Mouse (Mus musculus) lung, adult 2 months (tissue): Measurements from ENCODE around the gene Mrpl55. TPM values are rescaled to one million over a fixed set of nuclear protein-coding genes. Genes with fewer than 3 reads are reported as not detected.

Experiments
- DNase-seq: peaks from one replicate; pipeline ENCODE4 v3.0.0; 2022
- H3K4me1 ChIP-seq: fragments of 200-500 bp; 2 replicates; pipeline ENCODE4 v1.6.1; 2011; ENCODE audit warnings: low read length; ENCODE audit not compliant: control insufficient read depth, insufficient read depth
- H3K4me3 ChIP-seq: fragments of 200-500 bp; replicated peaks from 2 replicates; pipeline ENCODE3; 2011; ENCODE audit warnings: low read depth, mild to moderate bottlenecking, control low read depth, low read length; ENCODE audit errors: extremely low read depth
- CTCF ChIP-seq: fragments of 200-500 bp; IDR thresholded peaks from 2 replicates; pipeline ENCODE4 v1.5.1; 2011; ENCODE audit warnings: mild to moderate bottlenecking, low read length, control low read depth; ENCODE audit not compliant: insufficient read depth
- POLR2A ChIP-seq: fragments of 200-500 bp; IDR thresholded peaks from 2 replicates; pipeline ENCODE4 v1.6.1; 2011; ENCODE audit warnings: low read depth, mild to moderate bottlenecking, control low read depth, low read length, borderline replicate concordance; ENCODE audit errors: extremely low read depth
- WGBS: fragments of 180-500 bp; shearing (Covaris S2); methylation state at CpG from one replicate; pipeline ENCODE4 v1.1.7; 2018; 5-methylcytosine and 5-hydroxymethylcytosine counted together
- polyA plus RNA-seq: library from polyadenylated mRNA; depleted of rRNA; stranded (reverse); fragments of >200 nt; gene quantifications from 2 replicates; pipeline ENCODE4 v1.2.3, GENCODE M21; 2012; rRNA removed

Gene Mrpl55
- 26.0 and 27.0 TPM in 2 replicates for polyA plus RNA-seq

DNA sequence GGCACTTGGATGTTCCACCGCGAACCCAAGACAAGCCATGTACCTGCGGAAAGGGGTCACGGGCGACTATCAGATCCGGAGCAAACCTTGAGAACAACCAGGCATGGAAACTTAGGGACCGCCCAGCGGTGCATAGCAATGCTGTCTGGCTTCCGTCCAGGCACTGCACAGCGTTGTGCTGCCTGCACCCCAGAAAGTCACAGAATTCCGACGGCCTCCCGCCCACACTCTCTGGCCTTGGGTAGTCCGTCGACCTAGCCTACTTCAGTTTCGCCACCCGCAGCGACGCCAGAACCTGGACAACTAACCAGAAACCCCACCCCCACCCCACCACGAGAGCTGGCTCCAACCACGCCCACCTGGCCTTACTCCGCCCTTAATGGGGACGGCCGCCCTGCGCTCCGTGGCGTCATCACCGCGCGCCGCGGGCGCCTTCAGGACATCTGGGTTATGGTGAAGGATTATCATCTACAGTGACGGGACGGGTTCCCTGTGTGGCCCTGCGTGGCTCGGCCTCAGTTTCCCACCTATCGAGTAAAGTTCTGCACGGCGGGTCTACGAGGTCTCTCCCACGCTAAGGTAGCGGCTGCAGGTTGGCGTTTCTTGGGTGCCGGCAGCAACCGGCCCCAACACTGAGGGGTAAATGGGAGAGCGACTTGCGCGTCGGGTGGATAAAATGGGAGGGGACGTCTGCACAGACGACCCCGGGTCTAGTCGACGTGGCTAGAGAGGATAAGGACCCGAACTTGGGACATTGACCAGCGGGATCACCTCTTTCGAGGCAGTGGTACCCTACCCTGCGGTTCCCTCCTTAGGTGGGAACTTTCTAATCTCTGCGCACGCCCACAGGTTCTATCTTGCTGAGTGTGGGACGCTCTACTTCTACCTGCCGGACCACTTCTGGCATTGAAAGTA, at the start of gene Mrpl55:
Gene Mrpl55 (plus strand): TSS at position 406 of the 915 bp plus-strand sequence.
- peak within 1 kb of the TSS; percentile 90 for H3K4me3 ChIP-seq
- DNase-seq, result peak; percentile 94
- WGBS, result under 1% methylated on average over 63 of the region's 63 CpGs
- no peak for TF ChIP-seq CTCF
- TF ChIP-seq POLR2A, result peak; percentile 80; the same call in 1 of the 2 replicates
- H3K4me1 ChIP-seq, result peaks cover 4% of the 10 kb centered on the region

DNA sequence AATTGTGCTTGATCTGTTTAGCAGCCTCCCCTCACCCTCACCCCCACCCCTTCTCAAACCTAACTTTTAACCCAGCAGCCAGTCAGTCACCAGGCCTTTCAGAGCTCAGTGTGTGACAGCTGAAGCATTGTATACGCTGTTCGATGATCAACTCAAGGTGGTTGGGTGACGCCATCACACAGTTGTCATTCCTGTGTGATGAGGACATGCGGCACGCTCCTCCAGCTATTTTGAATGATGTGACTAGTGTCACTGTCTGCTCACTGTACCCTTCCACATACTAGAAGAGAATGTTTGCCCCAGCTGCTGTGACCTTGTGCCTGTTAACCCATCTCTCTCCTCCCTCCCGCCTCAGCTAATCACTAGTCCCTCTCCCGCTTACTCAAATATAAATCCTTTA, 48.1 kb upstream of the Mrpl55 start:
- Histone ChIP-seq H3K4me3 (no peak overlapping the region), H3K4me1 (no peaks in the 10 kb centered on the region)
- 71% methylated on average over 7 of the region's 7 CpGs for WGBS
- DNase-seq, result no peak
- TF ChIP-seq POLR2A (no peak), CTCF (no peak)

DNA sequence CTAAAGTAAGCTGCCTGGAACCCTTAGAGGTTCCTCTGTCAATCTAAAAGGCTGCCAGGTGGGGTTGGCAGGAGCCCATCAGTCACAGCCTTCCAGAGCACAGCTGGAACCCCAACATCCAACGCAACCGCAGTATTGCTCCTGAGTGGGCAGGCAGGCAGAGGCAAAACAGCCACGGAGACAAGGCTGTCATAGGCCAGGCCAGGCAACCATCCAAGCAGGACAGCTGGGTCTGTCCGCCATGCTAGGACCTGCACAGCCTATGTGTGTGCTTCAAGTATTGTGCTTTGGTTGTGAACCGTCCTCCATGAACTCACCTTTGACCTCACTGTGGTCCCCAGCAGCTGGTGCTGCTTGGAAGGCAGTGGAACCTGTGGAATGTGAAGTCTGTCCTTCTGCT, 46.4 kb upstream of the Mrpl55 start:
- DNase-seq, result no peak
- H3K4me3 ChIP-seq, result no peak overlapping the region
- 84% methylated on average over 5 of the region's 5 CpGs for WGBS
- H3K4me1 ChIP-seq, result no peaks in the 10 kb centered on the region
- TF ChIP-seq CTCF (no peak), POLR2A (no peak)

DNA sequence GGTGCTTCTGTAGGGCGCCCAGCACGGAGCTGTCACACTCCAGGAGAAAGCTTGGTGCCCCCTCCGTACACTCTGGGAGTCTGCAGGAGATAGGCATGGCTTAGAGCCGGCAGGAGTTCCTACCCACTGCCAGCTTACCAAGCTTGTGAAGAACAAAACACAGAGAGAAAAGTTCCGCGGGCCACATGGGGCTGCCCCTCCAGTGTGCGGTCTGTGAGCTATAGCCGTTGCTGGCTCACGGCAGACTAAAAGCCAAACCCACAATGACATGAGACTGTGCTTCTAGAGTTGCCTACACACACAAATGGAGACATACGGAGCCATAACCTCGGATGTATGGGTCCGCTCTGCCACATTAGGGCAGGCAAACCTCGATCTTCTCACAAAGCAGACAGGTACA, 43.2 kb upstream of the Mrpl55 start:
- 93% methylated on average over 13 of the region's 13 CpGs for WGBS
- DNase-seq, result no peak
- Histone ChIP-seq H3K4me3 (no peak overlapping the region), H3K4me1 (no peaks in the 10 kb centered on the region)
- TF ChIP-seq POLR2A, result no peak
- no peak for TF ChIP-seq CTCF

DNA sequence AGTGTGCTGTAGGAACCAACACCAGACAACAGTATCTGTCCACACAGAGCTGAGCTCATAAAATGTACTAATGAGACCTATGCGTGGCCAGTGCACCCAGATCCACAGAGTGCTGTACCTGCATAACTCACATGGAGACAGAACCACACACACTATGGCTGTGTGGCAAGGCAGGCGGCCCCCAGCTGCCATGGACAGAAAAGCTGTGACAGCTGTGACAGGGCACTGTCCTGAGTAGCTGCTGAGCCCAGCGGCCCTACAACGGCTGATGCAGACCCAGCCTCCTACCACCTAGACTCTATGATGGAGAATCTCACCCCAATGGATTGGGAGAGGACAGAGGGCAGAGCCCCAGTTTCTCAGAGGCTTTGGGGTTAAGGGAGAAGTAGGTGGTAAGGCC, 42.7 kb upstream of the Mrpl55 start:
- WGBS, result 91% methylated on average over 4 of the region's 4 CpGs

DNA sequence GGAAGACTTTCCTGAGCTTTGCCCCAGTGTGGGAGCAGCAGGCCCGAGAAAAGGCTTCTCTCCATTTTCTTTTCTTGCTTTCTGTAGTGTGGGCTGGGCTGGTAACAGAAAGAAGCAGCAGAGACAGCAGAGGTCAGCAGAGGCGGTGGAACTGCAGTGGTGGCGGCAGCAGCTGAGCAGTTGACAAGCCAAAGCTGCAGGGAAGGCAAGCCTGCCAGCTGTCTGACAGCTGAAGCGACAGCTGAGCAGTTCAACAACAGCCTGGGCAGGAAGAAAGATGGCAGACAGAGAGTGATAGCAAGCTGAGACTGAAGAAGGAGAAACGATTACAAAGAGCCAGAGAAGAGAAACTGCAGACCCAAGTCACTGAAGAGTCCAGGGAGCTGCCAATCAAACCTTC, 40.9 kb upstream of the Mrpl55 start:
- 71% methylated on average over 5 of the region's 5 CpGs for WGBS
- no peak overlapping the region for H3K4me3 ChIP-seq
- no peak for DNase-seq
- H3K4me1 ChIP-seq, result no peaks in the 10 kb centered on the region
- TF ChIP-seq CTCF, result no peak
- TF ChIP-seq POLR2A, result no peak

More for the DNA sequence above, 42.7 kb upstream of the Mrpl55 start:
- no peak for DNase-seq
- no peaks in the 10 kb centered on the region for H3K4me1 ChIP-seq
- no peak for TF ChIP-seq POLR2A
- TF ChIP-seq CTCF, result no peak
- no peak overlapping the region for H3K4me3 ChIP-seq

DNA sequence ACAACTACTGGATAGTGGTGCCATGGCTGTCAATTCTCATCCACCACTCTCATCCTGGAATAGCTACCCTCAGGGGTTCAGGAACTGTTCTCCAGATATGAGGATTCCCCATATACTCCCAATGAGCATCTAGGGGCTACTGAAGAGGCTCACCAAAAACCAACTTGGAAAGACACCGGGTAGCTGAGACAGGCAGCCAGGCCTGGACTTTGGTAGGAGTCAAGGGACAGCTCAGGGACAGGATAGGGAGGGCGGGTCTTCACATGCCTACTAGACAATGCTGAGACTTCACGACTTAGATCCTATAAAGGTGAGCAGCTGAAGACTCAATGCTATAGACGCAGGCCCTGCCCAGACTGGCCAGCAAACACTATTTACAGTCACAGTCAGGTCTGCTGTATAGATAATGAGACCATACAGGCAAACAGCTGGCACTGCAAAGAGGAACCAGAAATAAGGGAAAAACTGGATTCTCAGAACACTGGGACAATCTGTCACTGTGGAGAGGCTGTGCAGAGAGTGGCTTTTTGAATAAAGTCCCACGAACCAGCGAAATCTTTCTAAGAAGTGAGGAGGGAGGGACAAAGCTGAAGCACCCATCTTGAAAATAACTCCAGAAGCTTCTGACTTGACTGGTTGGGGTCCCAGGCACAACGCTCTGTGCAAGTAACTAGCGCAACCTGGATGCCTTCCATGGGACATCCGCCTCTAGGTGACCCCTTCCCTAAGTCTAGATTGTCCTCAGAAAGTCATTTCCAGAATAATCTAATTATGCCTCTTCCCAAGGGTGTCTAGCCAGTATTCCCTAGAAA, 39.6 kb upstream of the Mrpl55 start:
- no peaks in the 10 kb centered on the region for H3K4me1 ChIP-seq
- 47% methylated on average over 9 of the region's 9 CpGs for WGBS
- DNase-seq, result no peak
- TF ChIP-seq POLR2A (no peak; the same call in 1 of the 2 replicates), CTCF (no peak)
- H3K4me3 ChIP-seq, result peak overlapping the region; percentile 42

DNA sequence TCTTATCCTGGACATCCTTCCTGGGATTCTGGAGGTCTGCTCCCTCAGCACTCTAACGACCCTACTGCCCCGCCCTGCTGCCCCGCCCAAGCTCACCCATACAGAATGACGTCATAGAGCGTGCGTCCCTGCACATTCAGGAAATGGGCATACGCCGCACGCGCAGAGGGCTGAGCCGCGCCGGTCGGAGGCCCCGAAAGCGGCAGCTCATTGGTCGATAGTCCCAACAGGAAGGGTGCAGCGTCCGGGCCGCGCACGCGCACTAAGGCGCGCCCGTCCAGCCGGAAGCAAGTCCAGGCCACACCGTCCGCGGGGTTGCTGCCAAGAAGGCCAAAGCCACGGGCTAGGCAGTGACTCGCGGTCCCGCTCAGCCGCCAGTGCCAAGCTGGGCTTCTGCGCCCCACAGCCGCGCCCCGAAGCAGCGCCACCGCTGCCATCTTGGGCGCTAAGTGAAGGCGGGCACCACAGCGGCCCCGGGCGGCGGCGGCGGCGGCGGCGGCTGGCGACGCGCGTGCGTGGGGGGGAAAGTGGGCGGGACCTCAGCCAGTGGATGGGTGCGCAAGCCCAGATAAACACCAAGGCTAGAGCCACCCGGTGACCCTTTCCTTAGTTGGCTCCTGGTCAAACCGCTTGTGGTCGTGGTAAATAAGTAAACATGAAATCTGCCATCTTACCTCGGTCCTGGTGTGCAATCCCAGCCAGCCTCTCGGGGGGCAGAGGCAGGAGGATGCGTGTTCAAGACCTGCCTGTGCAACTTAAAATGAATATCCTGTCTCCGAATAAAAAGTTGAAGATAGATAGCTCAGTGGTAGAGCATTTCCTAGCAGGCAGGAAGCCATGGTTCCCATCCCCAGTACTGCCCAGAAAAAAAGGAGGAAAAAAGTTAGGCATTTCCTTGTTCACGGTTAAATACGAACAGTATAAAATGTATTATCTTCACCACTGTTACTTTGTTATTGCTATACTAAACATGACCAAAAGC, 38.7 kb upstream of the Mrpl55 start, which contains the start of gene Iba57:
Gene Iba57 (minus strand): TSS at position 485 of the 982 bp plus-strand sequence.
- no peak for TF ChIP-seq CTCF
- peak; percentile 63 for TF ChIP-seq POLR2A
- peak within 1 kb of the TSS; percentile 70 for H3K4me3 ChIP-seq
- WGBS, result 1% methylated on average over 68 of the region's 68 CpGs
- peak; percentile 95 for DNase-seq
- H3K4me1 ChIP-seq, result no peaks in the 10 kb centered on the region
